Mouse (Mus musculus) neutrophil, adult 5-6 weeks (primary cell): Measurements from ENCODE around the gene Rnf141. TPM values are rescaled to one million over a fixed set of nuclear protein-coding genes. Genes with fewer than 3 reads are reported as not detected.
A peak's percentile ranks its signal among the peaks of the same experiment; 100 is the strongest.

Source experiments
- ATAC-seq: fragments of 151-379, 151-347 bp; 2 replicates; pipeline ENCODE4 v1.8.0; 2017; ENCODE audit warnings: mild to moderate bottlenecking, moderate TSS enrichment; ENCODE audit not compliant: insufficient number of reproducible peaks, poor library complexity, low FRiP score, severe bottlenecking; ENCODE audit errors: extremely low read depth
- total RNA-seq: library from RNA; stranded (forward); fragments of 200-1000 nt; gene quantifications from 2 replicates; pipeline ENCODE4 v1.2.3, GENCODE M21; 2017

Gene Rnf141
- total RNA-seq, 1 experiment from 2014 or later = 74.5 TPM

DNA sequence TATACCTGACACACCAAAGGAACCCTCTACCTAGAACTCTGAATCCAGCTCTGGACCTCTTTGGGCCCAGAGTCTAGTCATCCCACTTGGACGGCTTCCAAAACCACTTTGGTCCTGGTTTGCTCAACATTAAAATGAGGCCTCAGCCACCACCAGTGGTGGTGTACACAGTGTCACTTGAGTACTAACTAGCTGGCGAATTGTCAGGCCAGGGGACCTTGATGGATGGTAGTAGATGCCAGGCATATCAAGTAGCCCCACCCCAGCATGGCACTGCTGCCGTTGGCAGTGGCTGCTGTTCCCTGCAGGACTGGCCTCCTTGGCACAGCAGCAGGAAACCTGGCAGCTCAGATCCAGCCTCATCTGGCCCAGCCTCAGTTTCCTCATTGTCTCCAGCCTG, 40.0 kb downstream of the Rnf141 start:
- no peak for ATAC-seq

- no peak for ATAC-seq
Measured at GRCm38 (mm10) chr7:110803131-110803530, 41.1 kb downstream of the Rnf141 start.

DNA sequence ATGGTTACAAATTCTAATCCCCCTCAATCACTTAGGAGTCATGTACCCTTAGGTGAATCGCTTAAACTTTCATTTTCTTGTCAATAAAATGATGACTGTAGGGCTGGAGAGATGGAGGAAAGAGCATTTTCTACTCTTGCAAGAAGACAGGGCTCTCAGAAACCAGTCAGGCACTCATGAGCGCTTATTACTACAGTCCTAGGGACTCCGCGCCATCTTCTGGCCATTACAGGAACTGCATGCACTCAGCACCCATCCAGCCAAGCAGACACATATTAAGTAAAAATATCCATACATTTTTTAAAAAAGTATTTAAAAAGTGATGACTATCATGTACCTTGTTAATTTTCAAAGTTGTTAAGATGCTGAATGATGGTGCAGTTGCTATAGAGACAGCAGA, 43.2 kb downstream of the Rnf141 start:
- ATAC-seq = peak; percentile 52

DNA sequence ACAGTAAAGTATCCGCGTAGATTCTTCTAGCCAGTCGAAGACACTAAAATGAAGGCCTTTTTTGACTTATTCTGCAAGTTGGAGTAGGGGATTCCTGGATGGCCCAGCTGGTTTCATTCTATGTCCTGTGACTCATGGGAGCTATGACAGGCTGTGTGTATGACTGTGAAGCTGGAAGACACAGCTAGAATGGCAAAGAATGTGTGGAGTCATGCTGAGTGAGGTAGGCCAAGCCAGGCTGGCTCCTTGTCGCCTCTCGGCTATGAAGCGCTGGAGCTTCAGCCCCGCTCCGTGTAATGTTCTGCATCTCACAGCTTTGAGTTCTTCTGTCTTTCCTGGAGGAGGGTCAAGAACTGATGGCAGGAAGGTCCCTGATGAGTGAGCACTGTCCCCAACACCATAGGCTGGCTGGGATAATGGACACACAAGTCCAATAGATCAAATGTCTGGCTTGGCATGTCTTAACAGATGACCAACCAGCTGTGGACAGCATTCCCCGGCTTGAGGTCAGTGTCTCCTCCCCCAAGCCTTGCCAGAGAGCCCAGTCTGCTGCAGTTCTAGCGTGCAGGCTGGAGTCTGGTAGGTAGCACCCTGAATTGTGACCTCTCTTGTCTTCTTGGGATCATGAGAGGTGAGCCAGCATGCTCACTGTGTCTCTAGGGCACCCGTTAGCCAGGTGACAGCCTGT, 46.4 kb downstream of the Rnf141 start:
- no peak for ATAC-seq

DNA sequence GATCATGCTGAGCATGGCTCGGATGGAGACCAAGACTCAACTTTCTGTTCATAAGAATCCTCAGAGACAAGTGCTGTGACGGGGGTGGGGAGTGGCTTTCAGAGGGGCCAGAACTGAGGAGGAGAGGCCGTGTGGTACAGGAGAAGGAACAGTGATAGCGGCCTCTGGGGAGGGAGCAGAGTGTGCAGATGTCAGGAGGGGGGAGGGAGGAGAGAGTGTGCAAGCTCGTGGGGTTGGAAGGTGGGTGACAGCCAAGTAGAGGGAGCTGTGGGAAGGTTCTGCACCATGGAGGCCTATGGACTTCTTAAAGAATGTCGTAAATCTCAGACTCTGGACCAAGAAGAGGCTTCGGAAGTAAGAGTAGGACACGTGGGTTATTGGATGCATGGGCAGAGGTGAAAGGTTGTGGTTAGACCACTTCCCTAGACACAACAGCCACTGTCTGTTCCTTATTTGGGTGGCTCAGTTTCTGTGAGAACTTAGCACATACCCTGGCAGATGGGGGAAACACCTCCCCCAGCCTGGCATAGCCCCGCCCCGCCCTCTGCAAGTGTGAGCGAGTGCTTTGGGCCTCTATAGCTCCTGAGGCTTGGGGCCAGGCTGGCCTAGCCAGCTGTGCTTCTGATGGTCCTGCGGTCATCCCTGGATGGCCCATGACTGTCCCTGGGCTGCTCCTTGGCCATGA, 47.7 kb downstream of the Rnf141 start:
- peak; percentile 96 for ATAC-seq

DNA sequence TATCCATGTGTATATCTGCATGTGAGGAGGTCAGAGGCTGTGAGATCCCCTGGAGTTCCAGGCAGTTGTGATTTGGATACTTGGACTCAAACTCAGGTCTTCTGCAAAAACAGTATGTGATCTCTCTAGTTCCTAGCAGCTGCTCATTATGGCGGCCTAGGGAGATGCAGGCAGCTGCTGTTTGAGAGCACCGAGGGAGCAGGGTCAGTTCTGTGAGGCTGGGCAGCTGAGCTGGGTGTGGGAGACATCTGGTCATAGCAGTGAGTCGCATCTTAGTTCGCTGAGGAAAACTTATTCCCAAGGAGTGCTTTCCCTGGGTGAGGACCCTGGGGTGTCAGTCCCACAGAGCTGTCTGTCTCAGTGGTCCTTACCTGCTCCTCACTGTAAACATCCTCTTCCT, 49.5 kb downstream of the Rnf141 start:
- no peak for ATAC-seq

GRCm38 (mm10) chr7:110792834-110793233, 51.4 kb downstream of the Rnf141 start:
- ATAC-seq = no peak

- ATAC-seq = no peak
Measured at GRCm38 (mm10) chr7:110792201-110792600, 52.1 kb downstream of the Rnf141 start.

- no peak for ATAC-seq
Measured at GRCm38 (mm10) chr7:110790878-110791277, 53.4 kb downstream of the Rnf141 start.

DNA sequence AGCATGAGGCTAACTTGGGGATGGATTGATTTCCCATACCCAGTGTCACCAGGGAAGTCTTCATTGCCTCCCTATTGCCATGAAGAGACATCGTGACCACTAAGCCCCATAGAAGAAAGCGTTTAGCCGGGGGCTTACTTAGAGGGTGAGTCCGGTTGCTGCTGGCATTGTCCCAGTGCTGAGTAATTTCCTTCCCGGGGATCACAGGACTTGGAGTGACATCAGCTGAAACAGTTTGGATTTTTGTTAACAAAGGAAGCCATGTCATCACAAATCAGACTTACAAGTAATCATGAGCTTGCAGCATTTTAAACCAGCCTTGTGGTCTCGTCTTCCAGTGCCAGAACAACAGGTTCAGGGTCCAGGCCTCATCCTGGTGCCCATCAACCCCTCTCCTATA, 56.9 kb downstream of the Rnf141 start:
- ATAC-seq = no peak

- no peak for ATAC-seq
Measured at GRCm38 (mm10) chr7:110785741-110786146, 58.5 kb downstream of the Rnf141 start.

GRCm38 (mm10) chr7:110784965-110785364, 59.3 kb downstream of the Rnf141 start:
- ATAC-seq = no peak

DNA sequence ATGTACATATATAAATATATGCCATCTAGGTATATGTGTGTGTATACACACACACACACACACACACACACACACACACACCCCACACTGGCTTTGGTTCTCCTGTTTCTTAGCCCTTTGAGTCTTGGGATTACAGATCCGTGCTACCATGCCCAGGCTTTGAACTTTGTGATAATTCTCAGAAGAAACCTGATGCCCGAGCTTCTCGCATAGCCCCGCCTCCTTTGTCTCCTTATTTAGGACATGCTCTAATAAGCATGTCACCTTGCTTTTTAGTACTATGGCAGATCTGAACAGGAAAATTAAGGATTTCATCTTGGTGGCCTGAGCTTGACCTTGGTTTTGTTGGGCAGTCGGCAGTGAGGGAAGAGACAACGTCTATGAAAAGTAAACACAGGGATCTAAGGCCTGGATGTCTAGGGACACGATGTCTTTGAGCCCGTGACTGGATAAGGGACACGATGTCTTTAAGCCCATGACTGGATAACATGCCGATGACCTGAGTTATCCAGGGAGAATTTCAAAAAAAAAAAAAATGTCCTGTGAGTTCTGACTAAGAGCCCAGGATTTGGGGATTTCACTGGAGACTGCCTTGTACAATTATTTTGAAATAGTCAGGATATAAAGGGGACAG, 61.3 kb downstream of the Rnf141 start:
- no peak for ATAC-seq

DNA sequence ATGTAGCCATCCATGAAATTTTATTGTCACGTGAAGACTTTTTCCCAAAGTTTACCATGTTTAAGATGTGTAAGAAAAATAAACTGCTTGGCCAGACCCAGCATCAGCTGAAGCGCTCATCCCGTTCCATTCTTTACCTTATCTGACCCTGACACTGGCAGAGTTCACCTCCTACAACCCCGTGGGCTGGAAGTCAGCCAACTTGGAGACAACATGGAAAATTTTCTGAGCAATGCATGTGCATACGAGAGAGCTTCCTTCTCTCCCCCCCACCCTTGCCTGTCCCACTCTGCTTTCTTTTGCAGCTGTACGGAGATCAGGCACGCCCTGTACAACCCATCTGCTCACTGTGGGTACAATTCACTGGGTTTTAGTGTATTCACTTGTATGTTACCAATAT, 62.1 kb downstream of the Rnf141 start:
- no peak for ATAC-seq

DNA sequence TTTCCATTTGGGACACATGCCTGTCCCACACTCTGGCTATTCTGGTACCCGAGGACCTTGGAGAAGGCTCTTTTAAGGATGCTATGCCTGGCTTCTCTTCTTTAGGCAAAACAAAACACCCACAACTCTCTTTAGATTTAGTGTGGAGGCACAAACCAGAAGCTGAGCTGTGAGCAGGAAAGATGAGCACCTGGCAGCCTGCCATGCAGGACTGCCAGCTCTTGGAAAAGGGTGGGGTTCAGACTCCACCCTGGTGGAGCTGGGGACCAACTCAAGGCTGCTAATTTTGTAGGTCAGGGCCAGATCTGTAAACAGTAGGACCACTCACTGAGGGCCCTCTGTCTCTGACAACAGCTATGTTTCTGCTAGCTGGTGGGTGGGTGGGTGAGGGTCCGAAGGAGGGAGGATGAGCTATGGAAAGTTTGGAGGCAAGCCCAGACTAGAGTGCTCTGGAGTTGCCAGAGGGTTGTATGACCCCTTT, 63.0 kb downstream of the Rnf141 start:
- ATAC-seq = no peak

DNA sequence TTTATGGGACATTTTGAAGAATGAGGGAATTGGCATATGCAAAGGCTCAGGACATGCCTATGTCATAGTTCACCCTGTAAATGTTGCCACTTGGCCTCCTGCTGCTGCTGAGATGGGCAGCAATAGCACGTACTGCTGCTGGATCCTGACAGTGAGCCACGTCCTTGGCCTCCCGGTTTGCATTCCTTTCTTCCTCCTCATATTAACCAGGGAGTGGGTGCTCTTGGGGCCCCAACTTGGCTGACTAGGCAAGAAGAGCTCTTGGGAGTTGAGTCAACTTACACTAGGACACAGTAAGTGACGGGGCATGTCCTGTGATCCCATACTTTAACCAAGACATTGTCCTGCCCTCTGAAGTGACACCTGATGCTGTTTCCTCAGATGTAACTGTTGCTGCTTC, 63.7 kb downstream of the Rnf141 start:
- ATAC-seq = no peak

- ATAC-seq = no peak
Measured at GRCm38 (mm10) chr7:110779605-110780111, 64.6 kb downstream of the Rnf141 start.

- ATAC-seq = no peak
Measured at GRCm38 (mm10) chr7:110778933-110779332, 65.3 kb downstream of the Rnf141 start.

DNA sequence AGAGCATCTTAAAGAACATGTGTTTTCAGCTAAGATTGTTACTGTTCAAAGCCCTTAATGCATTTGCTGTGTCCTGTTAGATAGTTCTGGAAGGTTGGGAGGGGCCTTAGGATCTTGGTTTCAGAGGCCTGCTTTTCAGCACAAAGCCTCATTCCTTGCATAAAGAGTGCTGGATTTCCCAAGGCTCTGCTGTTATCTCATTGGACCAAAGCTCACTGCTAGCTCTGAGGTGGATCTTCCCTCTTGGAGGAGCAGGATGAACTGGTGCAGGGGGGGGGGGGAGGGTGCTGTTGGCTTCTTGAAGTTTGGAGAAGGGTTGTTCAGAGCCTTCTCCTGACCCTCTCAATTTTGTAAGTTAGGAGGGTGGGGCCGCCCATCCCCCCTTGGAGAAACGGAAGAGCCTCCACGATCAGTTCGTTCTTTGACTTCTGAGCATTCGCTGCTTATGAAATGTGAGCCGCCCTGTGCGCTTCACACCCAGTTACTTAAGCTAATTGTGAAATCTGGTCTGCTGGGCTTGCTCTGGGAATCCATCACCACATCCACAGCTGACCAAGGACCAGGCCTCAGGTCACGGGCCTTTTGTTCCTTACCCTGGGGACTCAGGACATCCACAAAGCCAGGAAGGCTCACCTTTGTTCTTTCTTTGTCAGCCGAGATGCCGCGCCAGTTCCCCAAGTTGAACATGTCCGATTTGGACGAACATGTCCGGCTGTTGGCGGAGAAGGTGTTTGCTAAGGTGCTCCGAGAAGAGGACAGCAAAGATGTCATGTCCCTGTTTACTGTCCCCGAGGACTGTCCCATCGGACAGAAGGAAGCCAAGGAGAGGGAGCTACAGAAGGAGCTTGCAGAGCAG, 66.9 kb downstream of the Rnf141 start:
- ATAC-seq = no peak
